Mouse (Mus musculus): ENCODE measurements at regions not wholly inside any gene's neighbourhood (a gene's known extent, or its start where the extent isn't known, plus 50 kb on each side); places are given as distances from the start of the nearest gene placed in this dataset.

- DNase-seq (ENCODE audit: low spot score in 2 of 2), result no peak
These were observed 520.2 kb upstream of the Mki67 start for GRCm38 (mm10) chr7:136236391-136236790.

- DNase-seq (ENCODE audit: low spot score in 2 of 2), result no peak
These were observed 549.5 kb upstream of the Mki67 start for GRCm38 (mm10) chr7:136265691-136266090.

GRCm38 (mm10) chr7:136267716-136268489 lies 551.7 kb upstream of the Mki67 start:
- no peak for DNase-seq (ENCODE audit: low spot score in 2 of 2)

- DNase-seq (ENCODE audit: low spot score in 2 of 2), result no peak
These were observed 559.5 kb upstream of the Mki67 start for GRCm38 (mm10) chr7:136275651-136276050.

- DNase-seq (ENCODE audit: low spot score in 2 of 2), result no peak
These were observed 567.6 kb upstream of the Mki67 start for GRCm38 (mm10) chr7:136283770-136284169.

GRCm38 (mm10) chr7:136285606-136286005 lies 569.4 kb upstream of the Mki67 start:
- no peak for DNase-seq (ENCODE audit: low spot score in 2 of 2)

GRCm38 (mm10) chr7:136293536-136294145 lies 577.5 kb upstream of the Mki67 start:
- no peak for DNase-seq (ENCODE audit: low spot score in 2 of 2)

- no peak for DNase-seq (ENCODE audit: low spot score in 2 of 2)
These were observed 578.3 kb upstream of the Mki67 start for GRCm38 (mm10) chr7:136294445-136294844.

- DNase-seq (ENCODE audit: low spot score in 2 of 2), result no peak
These were observed 581.8 kb upstream of the Mki67 start for GRCm38 (mm10) chr7:136297901-136298513.

GRCm38 (mm10) chr7:136306137-136306536 lies 588.3 kb upstream of the Mgmt start:
- no peak for DNase-seq (ENCODE audit: low spot score in 2 of 2)

GRCm38 (mm10) chr7:136308765-136309164 lies 585.6 kb upstream of the Mgmt start:
- DNase-seq (ENCODE audit: low spot score in 2 of 2), result no peak

- DNase-seq (ENCODE audit: low spot score in 2 of 2), result peak; percentile 24 to 52
These were observed 567.1 kb upstream of the Mgmt start for GRCm38 (mm10) chr7:136327281-136327680.

GRCm38 (mm10) chr7:136330431-136330830 lies 564.0 kb upstream of the Mgmt start:
- DNase-seq (ENCODE audit: low spot score in 2 of 2), result no peak

GRCm38 (mm10) chr7:136332805-136333204 lies 561.6 kb upstream of the Mgmt start:
- DNase-seq (ENCODE audit: low spot score in 2 of 2), result no peak

- DNase-seq (ENCODE audit: low spot score in 2 of 2), result no peak
These were observed 552.7 kb upstream of the Mgmt start for GRCm38 (mm10) chr7:136341599-136342210.

- no peak for DNase-seq (ENCODE audit: low spot score in 2 of 2)
These were observed 552.1 kb upstream of the Mgmt start for GRCm38 (mm10) chr7:136342211-136342799.

GRCm38 (mm10) chr7:136342822-136343221 lies 551.6 kb upstream of the Mgmt start:
- DNase-seq (ENCODE audit: low spot score in 2 of 2), result peak; percentile 13 to 23

- DNase-seq (ENCODE audit: low spot score in 2 of 2), result no peak
These were observed 550.9 kb upstream of the Mgmt start for GRCm38 (mm10) chr7:136343494-136343893.

GRCm38 (mm10) chr7:136345051-136345450 lies 549.4 kb upstream of the Mgmt start:
- no peak for DNase-seq (ENCODE audit: low spot score in 2 of 2)

- no peak for DNase-seq (ENCODE audit: low spot score in 2 of 2)
These were observed 547.9 kb upstream of the Mgmt start for GRCm38 (mm10) chr7:136346531-136346930.

- no peak for DNase-seq (ENCODE audit: low spot score in 2 of 2)
These were observed 546.1 kb upstream of the Mgmt start for GRCm38 (mm10) chr7:136348309-136348708.

- no peak for DNase-seq (ENCODE audit: low spot score in 2 of 2)
These were observed 544.8 kb upstream of the Mgmt start for GRCm38 (mm10) chr7:136349651-136350050.
